Mouse (Mus musculus) brown adipose tissue, adult 24 weeks (tissue): ENCODE results near the gene Srd5a3. TPM values are rescaled to one million over a fixed set of nuclear protein-coding genes. Genes with fewer than 3 reads are reported as not detected.
"Not testable (repeated sequence)": the region's sequence is repeated elsewhere in the genome, so short reads cannot be mapped to it uniquely, and the experiment has no call there.

Experiments used
- H3K27ac ChIP-seq: fragments of 200-500 bp; replicated peaks from 2 replicates; pipeline ENCODE4 v1.5.1; 2012; ENCODE audit warnings: low read depth, mild to moderate bottlenecking, low read length
- H3K4me1 ChIP-seq: fragments of 200-500 bp; 2 replicates; pipeline ENCODE4 v1.6.1; 2012; ENCODE audit warnings: low read length, mixed read lengths; ENCODE audit not compliant: control insufficient read depth, insufficient read depth, insufficient read length
- H3K4me3 ChIP-seq: fragments of 200-500 bp; 2 replicates; pipeline ENCODE4 v1.5.1; 2012; ENCODE audit warnings: low read depth, mild to moderate bottlenecking, low read length, moderate library complexity; ENCODE audit not compliant: insufficient read depth
- polyA plus RNA-seq: library from polyadenylated mRNA; stranded (reverse); fragments of >200 nt; gene quantifications from 2 replicates; pipeline ENCODE4 v1.2.4, GENCODE M21; 2012; ENCODE audit not compliant: missing spikeins, insufficient read depth, insufficient read length

Srd5a3 gene
- polyA plus RNA-seq, result 6.4 and 11.9 TPM in 2 replicates

GRCm38 (mm10) chr5:76139808-76140729 lies at the start of gene Srd5a3:
Gene Srd5a3 (plus strand): TSS chr5:76140271.
- H3K4me3 ChIP-seq, result peak within 1 kb of the TSS; percentile 62
- peaks cover 2% of the 10 kb centered on the region; the same call in 1 of the 2 replicates for H3K4me1 ChIP-seq
- H3K27ac ChIP-seq, result peak within 1 kb of the TSS; percentile 94

GRCm38 (mm10) chr5:76103809-76104208 lies 36.3 kb upstream of the Srd5a3 start:
- H3K4me3 ChIP-seq, H3K27ac ChIP-seq: not testable (repeated sequence)

GRCm38 (mm10) chr5:76107306-76107705 lies 32.8 kb upstream of the Srd5a3 start:
- Histone ChIP-seq H3K27ac (no peak overlapping the region), H3K4me1 (peaks cover 6% of the 10 kb centered on the region), H3K4me3 (no peak overlapping the region)

More at GRCm38 (mm10) chr5:76103809-76104208, 36.3 kb upstream of the Srd5a3 start:
- not testable (repeated sequence) for H3K4me1 ChIP-seq

- H3K27ac ChIP-seq, result no peak overlapping the region
Measured at GRCm38 (mm10) chr5:76108496-76108895, 31.6 kb upstream of the Srd5a3 start.

GRCm38 (mm10) chr5:76111173-76111572 lies 28.9 kb upstream of the Srd5a3 start:
- H3K4me3 ChIP-seq, result no peak overlapping the region
- H3K27ac ChIP-seq, result peak overlapping the region; percentile 95
- H3K4me1 ChIP-seq, result peaks cover 16% of the 10 kb centered on the region

More at GRCm38 (mm10) chr5:76108496-76108895, 31.6 kb upstream of the Srd5a3 start:
- Histone ChIP-seq H3K4me3 (no peak overlapping the region), H3K4me1 (peaks cover 6% of the 10 kb centered on the region)

GRCm38 (mm10) chr5:76112016-76112415 lies 28.1 kb upstream of the Srd5a3 start:
- H3K4me1 ChIP-seq, result peaks cover 17% of the 10 kb centered on the region
- H3K4me3 ChIP-seq, result no peak overlapping the region
- H3K27ac ChIP-seq, result peak overlapping the region; percentile 66

- Histone ChIP-seq H3K4me3 (no peak overlapping the region), H3K4me1 (peaks cover 23% of the 10 kb centered on the region), H3K27ac (peak overlapping the region; percentile 90)
Measured at GRCm38 (mm10) chr5:76115436-76116041, 24.5 kb upstream of the Srd5a3 start.

GRCm38 (mm10) chr5:76118441-76118840 lies 21.6 kb upstream of the Srd5a3 start:
- peaks cover 21% of the 10 kb centered on the region for H3K4me1 ChIP-seq

GRCm38 (mm10) chr5:76120634-76121033 lies 19.4 kb upstream of the Srd5a3 start:
- Histone ChIP-seq H3K4me3 (no peak overlapping the region), H3K4me1 (peaks cover 16% of the 10 kb centered on the region), H3K27ac (peak overlapping the region; percentile 76)

More at GRCm38 (mm10) chr5:76118441-76118840, 21.6 kb upstream of the Srd5a3 start:
- no peak overlapping the region for H3K4me3 ChIP-seq
- no peak overlapping the region for H3K27ac ChIP-seq

GRCm38 (mm10) chr5:76127584-76128316 lies 12.3 kb upstream of the Srd5a3 start:
- Histone ChIP-seq H3K4me3 (no peak overlapping the region), H3K27ac (no peak overlapping the region), H3K4me1 (no peaks in the 10 kb centered on the region)

GRCm38 (mm10) chr5:76130292-76130691 lies 9.8 kb upstream of the Srd5a3 start:
- no peak overlapping the region for H3K4me3 ChIP-seq
- no peak overlapping the region for H3K27ac ChIP-seq

GRCm38 (mm10) chr5:76131990-76132389 lies 8.1 kb upstream of the Srd5a3 start:
- Histone ChIP-seq H3K27ac (no peak overlapping the region), H3K4me3 (no peak overlapping the region), H3K4me1 (no peaks in the 10 kb centered on the region)

More at GRCm38 (mm10) chr5:76130292-76130691, 9.8 kb upstream of the Srd5a3 start:
- no peaks in the 10 kb centered on the region for H3K4me1 ChIP-seq

GRCm38 (mm10) chr5:76135644-76136043 lies 4.4 kb upstream of the Srd5a3 start:
- Histone ChIP-seq H3K4me3 (no peak overlapping the region), H3K4me1 (peaks cover 2% of the 10 kb centered on the region; the same call in 1 of the 2 replicates), H3K27ac (no peak overlapping the region)

- no peak overlapping the region for H3K27ac ChIP-seq
- H3K4me1 ChIP-seq, result peaks cover 2% of the 10 kb centered on the region; the same call in 1 of the 2 replicates
- no peak overlapping the region for H3K4me3 ChIP-seq
Measured at GRCm38 (mm10) chr5:76136271-76136670, 3.8 kb upstream of the Srd5a3 start.

GRCm38 (mm10) chr5:76137586-76137985 lies 2.5 kb upstream of the Srd5a3 start:
- H3K4me1 ChIP-seq, result peaks cover 2% of the 10 kb centered on the region; the same call in 1 of the 2 replicates
- H3K27ac ChIP-seq, result no peak overlapping the region
- H3K4me3 ChIP-seq, result no peak overlapping the region
